Comparison of ENCODE assay signal across 9 mouse cellular contexts in genomic region chr9:21426525-21426924, GRCm38 (mm10). TPM values are rescaled to one million over a fixed set of nuclear protein-coding genes. Genes with fewer than 3 reads are reported as not detected.
A peak's percentile ranks its signal among the peaks of the same experiment; 100 is the strongest.
DNase-seq lines count a peak whose midpoint lies in the region; ATAC-seq and TF ChIP-seq lines count a peak whose summit lies in the region.
"Had no signal": no experiment of that assay in that cellular context is flagged by ENCODE, and none has a peak within 500 bp of the region (broad histone marks: within the 10 kb centered on the region; RNA-seq: fewer than 3 reads in every experiment).

No protein-coding gene starts in this region.

- no peak for DNase-seq in kidney, postnatal 0 days (ENCODE audit: low spot score)
- DNase-seq in kidney, postnatal 25 days, result no peak
- DNase-seq in right cerebral cortex, adult 18-20 months, result no peak
- DNase-seq in thymus, adult 18-20 months, result no peak
- DNase-seq: cerebellum, postnatal 14 days had no signal

- no peak for TF ChIP-seq CTCF in kidney, postnatal 0 days (IDR thresholded peaks at IDR 0.05; ENCODE audit: low read depth)
- TF ChIP-seq CTCF in intestine, postnatal 0 days (IDR thresholded peaks at IDR 0.05; ENCODE audit: low read depth), result no peak

- no peak for ATAC-seq in kidney, postnatal 0 days (replicated peaks; ENCODE audit: low FRiP score, low read depth)
- no peak for ATAC-seq in embryonic facial prominence, embryonic 15.5 days (ENCODE audit: insufficient number of reproducible peaks, low FRiP score, low TSS enrichment, low read depth)
- no peak for ATAC-seq in intestine, postnatal 0 days
- no peak for ATAC-seq in neural tube, embryonic 13.5 days (ENCODE audit: low read depth)
- ATAC-seq: Patski had no signal

- H3K9me3 ChIP-seq in kidney, postnatal 0 days (replicated peaks; ENCODE audit: low read length), result no peaks in the 10 kb centered on the region
- H3K9me3 ChIP-seq in embryonic facial prominence, embryonic 15.5 days (replicated peaks), result no peaks in the 10 kb centered on the region
- no peaks in the 10 kb centered on the region for H3K9me3 ChIP-seq in intestine, postnatal 0 days (ENCODE audit: control insufficient read depth)
- H3K9me3 ChIP-seq in neural tube, embryonic 13.5 days, result no peaks in the 10 kb centered on the region

- H3K27me3 ChIP-seq in kidney, postnatal 0 days (ENCODE audit: insufficient read depth, low read length), result no peaks in the 10 kb centered on the region
- H3K27me3 ChIP-seq in embryonic facial prominence, embryonic 15.5 days, result no peaks in the 10 kb centered on the region
- H3K27me3 ChIP-seq in intestine, postnatal 0 days (replicated peaks; ENCODE audit: control insufficient read depth, insufficient read depth, low read length), result no peaks in the 10 kb centered on the region
- no peaks in the 10 kb centered on the region for H3K27me3 ChIP-seq in neural tube, embryonic 13.5 days
- H3K27me3 ChIP-seq: Patski had no signal

- H3K9ac ChIP-seq in kidney, postnatal 0 days (ENCODE audit: low read depth, low read length), result no peak overlapping the region
- H3K9ac ChIP-seq in embryonic facial prominence, embryonic 15.5 days, result no peak overlapping the region
- no peak overlapping the region for H3K9ac ChIP-seq in intestine, postnatal 0 days (ENCODE audit: low read depth, low read length)
- H3K9ac ChIP-seq in neural tube, embryonic 13.5 days, result peak overlapping the region; percentile 91; the same call in 1 of the 2 replicates

- no peaks in the 10 kb centered on the region for H3K36me3 ChIP-seq in kidney, postnatal 0 days (ENCODE audit: insufficient read depth, low read length)
- H3K36me3 ChIP-seq in embryonic facial prominence, embryonic 15.5 days, result no peaks in the 10 kb centered on the region; the same call in 1 of the 2 replicates
- no peaks in the 10 kb centered on the region for H3K36me3 ChIP-seq in intestine, postnatal 0 days (ENCODE audit: control insufficient read depth, insufficient read depth)
- 0 out of 2 replicates have a peak, but pooled peaks cover 6% of the 10 kb centered on the region for H3K36me3 ChIP-seq in neural tube, embryonic 13.5 days

- no peak overlapping the region for H3K4me3 ChIP-seq in kidney, postnatal 0 days (replicated peaks; ENCODE audit: low read depth, low read length)
- H3K4me3 ChIP-seq in embryonic facial prominence, embryonic 15.5 days (replicated peaks), result peak overlapping the region; percentile 99
- peak overlapping the region; percentile 92 for H3K4me3 ChIP-seq in intestine, postnatal 0 days (ENCODE audit: low read depth, low read length)
- peak overlapping the region; percentile 95 for H3K4me3 ChIP-seq in neural tube, embryonic 13.5 days

- H3K4me1 ChIP-seq in kidney, postnatal 0 days (replicated peaks; ENCODE audit: insufficient read depth, low read length), result peaks cover 25% of the 10 kb centered on the region
- peaks cover 48% of the 10 kb centered on the region for H3K4me1 ChIP-seq in embryonic facial prominence, embryonic 15.5 days
- H3K4me1 ChIP-seq in intestine, postnatal 0 days (replicated peaks; ENCODE audit: control insufficient read depth, insufficient read depth, low read length), result peaks cover 8% of the 10 kb centered on the region; the same call in 1 of the 2 replicates
- H3K4me1 ChIP-seq in neural tube, embryonic 13.5 days (replicated peaks), result peaks cover 64% of the 10 kb centered on the region

- H3K4me2 ChIP-seq in kidney, postnatal 0 days (ENCODE audit: low read length), result peak overlapping the region; percentile 88
- peak overlapping the region; percentile 88; the same call in 1 of the 2 replicates for H3K4me2 ChIP-seq in embryonic facial prominence, embryonic 15.5 days (replicated peaks)
- peak overlapping the region; percentile 75 for H3K4me2 ChIP-seq in intestine, postnatal 0 days (replicated peaks; ENCODE audit: low read depth)
- peak overlapping the region; percentile 96 for H3K4me2 ChIP-seq in neural tube, embryonic 13.5 days

- H3K27ac ChIP-seq in kidney, postnatal 0 days, result no peak overlapping the region
- H3K27ac ChIP-seq in embryonic facial prominence, embryonic 15.5 days (replicated peaks), result no peak overlapping the region
- peak overlapping the region; percentile 15; the same call in 1 of the 2 replicates for H3K27ac ChIP-seq in intestine, postnatal 0 days (ENCODE audit: low read depth, low read length)
- H3K27ac ChIP-seq in neural tube, embryonic 13.5 days (replicated peaks), result no peak overlapping the region

- WGBS in kidney, postnatal 0 days, result 56% methylated on average over 2 of the region's 2 CpGs
- 69% methylated on average over 2 of the region's 2 CpGs for WGBS in embryonic facial prominence, embryonic 15.5 days
- WGBS in intestine, postnatal 0 days, result 43% methylated on average over 2 of the region's 2 CpGs
- WGBS in neural tube, embryonic 13.5 days, result 65% methylated on average over 2 of the region's 2 CpGs

RNA-seq across cellular contexts. Expression of gene Dnm2, which starts 1.8 kb away (rescaled TPM):
- 68.0 and 68.9 TPM in 2 replicates for polyA plus RNA-seq in kidney, postnatal 0 days (2015; fragmentation: Nextera tagmentation; extraction: Ambion mirVana)
- polyA plus RNA-seq in embryonic facial prominence, embryonic 15.5 days (2015; fragmentation: Nextera tagmentation; extraction: Ambion mirVana), result 79.7 and 85.9 TPM in 2 replicates
- 69.6 and 74.7 TPM in 2 replicates for polyA plus RNA-seq in intestine, postnatal 0 days (2015; fragmentation: Nextera tagmentation; extraction: Ambion mirVana)
- 65.0 and 69.7 TPM in 2 replicates for polyA plus RNA-seq in neural tube, embryonic 13.5 days (2015; fragmentation: Nextera tagmentation; extraction: Ambion mirVana)

RNA-seq across cellular contexts. Expression of gene Qtrt1, which starts 14.9 kb away (rescaled TPM):
- 41.1 and 42.0 TPM in 2 replicates for polyA plus RNA-seq in kidney, postnatal 0 days (2015; fragmentation: Nextera tagmentation; extraction: Ambion mirVana)
- polyA plus RNA-seq in embryonic facial prominence, embryonic 15.5 days (2015; fragmentation: Nextera tagmentation; extraction: Ambion mirVana), result 47.5 and 48.6 TPM in 2 replicates
- polyA plus RNA-seq in intestine, postnatal 0 days (2015; fragmentation: Nextera tagmentation; extraction: Ambion mirVana), result 16.9 and 17.9 TPM in 2 replicates
- polyA plus RNA-seq in neural tube, embryonic 13.5 days (2015; fragmentation: Nextera tagmentation; extraction: Ambion mirVana), result 49.1 and 50.4 TPM in 2 replicates

RNA-seq across cellular contexts. Expression of gene Ilf3, which starts 58.9 kb away (rescaled TPM):
- polyA plus RNA-seq in kidney, postnatal 0 days (2015; fragmentation: Nextera tagmentation; extraction: Ambion mirVana), result 113 and 125 TPM in 2 replicates
- 179 and 180 TPM in 2 replicates for polyA plus RNA-seq in embryonic facial prominence, embryonic 15.5 days (2015; fragmentation: Nextera tagmentation; extraction: Ambion mirVana)
- 41.0 and 42.8 TPM in 2 replicates for polyA plus RNA-seq in intestine, postnatal 0 days (2015; fragmentation: Nextera tagmentation; extraction: Ambion mirVana)
- 226 and 229 TPM in 2 replicates for polyA plus RNA-seq in neural tube, embryonic 13.5 days (2015; fragmentation: Nextera tagmentation; extraction: Ambion mirVana)
